Mouse (Mus musculus): Measurements from ENCODE around the gene Hspd1. TPM values are rescaled to one million over a fixed set of nuclear protein-coding genes. Genes with fewer than 3 reads are reported as not detected.

Hspd1 gene
- polyA plus RNA-seq, 1 experiment from 2014 or later = 256 TPM

DNA sequence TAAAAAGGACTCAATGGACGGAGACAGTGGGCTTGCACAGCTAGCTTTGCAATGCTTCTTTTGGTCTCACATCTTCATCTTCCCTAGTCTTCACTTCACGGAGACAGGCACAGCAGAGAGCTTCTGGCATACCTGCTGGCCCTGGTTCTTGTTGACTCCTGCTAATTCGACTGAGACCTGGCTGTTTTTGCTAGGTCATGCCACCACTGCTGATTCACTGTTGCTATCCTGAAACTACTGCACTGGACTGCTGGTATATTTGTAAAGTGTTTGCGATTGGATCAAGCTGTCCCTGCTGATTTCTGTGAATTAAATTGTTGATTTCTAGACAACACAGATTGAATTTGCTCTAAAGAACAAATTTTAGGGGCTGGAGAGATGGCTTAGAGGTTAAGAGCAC, 46.4 kb downstream of the Hspd1 start:
- no peak overlapping the region for H3K9ac ChIP-seq
- WGBS (ENCODE audit: insufficient replicate concordance) = 69% methylated on average over 4 of the region's 4 CpGs
- peak; percentile 56; the same call in 1 of the 2 replicates for ATAC-seq (ENCODE audit: insufficient read depth)
- H3K27ac ChIP-seq (replicated peaks) = no peak overlapping the region
- no peaks in the 10 kb centered on the region for H3K27me3 ChIP-seq
- H3K4me1 ChIP-seq (replicated peaks) = no peaks in the 10 kb centered on the region
- H3K36me3 ChIP-seq (replicated peaks) = no peaks in the 10 kb centered on the region
- 0 out of 2 replicates have a peak, but pooled peaks cover 2% of the 10 kb centered on the region for H3K9me3 ChIP-seq (replicated peaks)
- H3K4me2 ChIP-seq = no peak overlapping the region
- H3K4me3 ChIP-seq (replicated peaks) = no peak overlapping the region

DNA sequence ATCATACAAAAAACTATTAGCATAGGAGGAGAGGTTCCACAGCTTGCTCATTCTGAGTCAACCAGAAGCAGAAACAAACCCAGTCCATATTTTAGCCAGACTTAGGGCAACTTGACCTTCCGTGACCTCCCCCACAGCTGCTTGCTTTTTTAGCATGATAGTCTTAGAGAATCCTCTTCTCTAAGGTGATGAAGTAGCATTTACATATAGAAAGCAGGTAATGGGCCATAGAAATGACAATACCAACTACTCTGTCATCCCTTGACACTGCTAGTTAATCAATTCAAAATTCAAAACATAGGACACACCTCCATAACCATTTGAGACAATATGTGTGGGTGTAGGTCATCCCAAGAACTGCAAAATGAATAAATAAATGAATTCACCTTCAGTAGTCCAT, 48.1 kb downstream of the Hspd1 start:
- H3K27ac ChIP-seq (replicated peaks) = no peak overlapping the region
- no peak overlapping the region for H3K9ac ChIP-seq
- H3K27me3 ChIP-seq = no peaks in the 10 kb centered on the region
- 80% methylated on average over 1 of the region's 1 CpGs for WGBS (ENCODE audit: insufficient replicate concordance)
- H3K4me3 ChIP-seq (replicated peaks) = no peak overlapping the region
- no peaks in the 10 kb centered on the region for H3K4me1 ChIP-seq (replicated peaks)
- 0 out of 2 replicates have a peak, but pooled peaks cover 2% of the 10 kb centered on the region for H3K9me3 ChIP-seq (replicated peaks)
- no peaks in the 10 kb centered on the region for H3K36me3 ChIP-seq (replicated peaks)
- no peak overlapping the region for H3K4me2 ChIP-seq
- no peak for ATAC-seq (ENCODE audit: insufficient read depth)

DNA sequence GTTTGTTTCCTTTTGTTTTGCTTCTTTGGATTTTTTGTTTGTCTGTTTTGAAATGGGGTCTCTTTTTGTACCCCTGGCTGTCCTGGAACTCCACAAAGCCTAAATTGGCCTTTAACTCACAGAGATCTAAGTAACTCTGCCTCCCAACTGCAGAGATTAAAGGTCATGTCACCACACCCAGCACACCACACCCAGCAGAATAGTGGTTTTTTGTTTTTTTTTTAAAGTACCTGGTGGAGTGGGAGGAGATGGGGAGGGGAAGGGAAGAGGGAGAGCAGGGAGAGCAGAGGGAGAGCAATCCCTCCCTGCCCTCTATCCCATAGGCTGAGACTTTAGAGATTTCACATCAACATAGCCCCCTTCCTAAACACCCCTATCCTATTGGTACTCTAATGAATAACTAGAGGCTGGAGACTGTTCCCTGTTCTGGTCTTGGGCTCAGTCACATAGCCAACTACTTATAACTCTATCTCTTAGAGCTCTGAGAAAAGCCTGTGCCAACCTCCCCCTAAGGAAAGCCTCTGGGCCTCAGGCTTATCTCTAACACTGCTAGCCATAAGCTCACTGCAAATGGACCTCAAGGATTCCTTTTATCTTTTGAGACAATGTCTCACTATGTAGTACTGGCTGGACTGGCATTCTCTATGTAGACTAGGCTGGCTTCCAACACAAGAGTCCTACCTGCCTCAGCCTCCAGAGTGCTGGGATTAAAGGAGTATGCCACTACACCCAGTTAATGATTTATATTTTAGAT, 56.8 kb downstream of the Hspd1 start:
- H3K27me3 ChIP-seq = no peaks in the 10 kb centered on the region
- H3K4me1 ChIP-seq (replicated peaks) = peaks cover 45% of the 10 kb centered on the region
- H3K9ac ChIP-seq = no peak overlapping the region
- H3K4me3 ChIP-seq (replicated peaks) = no peak overlapping the region
- H3K4me2 ChIP-seq = no peak overlapping the region
- no peaks in the 10 kb centered on the region for H3K9me3 ChIP-seq (replicated peaks)
- ATAC-seq (ENCODE audit: insufficient read depth) = peak; percentile 8; the same call in 1 of the 2 replicates
- peak overlapping the region; percentile 15; the same call in 1 of the 2 replicates for H3K27ac ChIP-seq (replicated peaks)
- H3K36me3 ChIP-seq (replicated peaks) = no peaks in the 10 kb centered on the region

GRCm38 (mm10) chr1:55029446-55029845, 58.6 kb downstream of the Hspd1 start:
- Histone ChIP-seq H3K4me3 (replicated peaks) (peak overlapping the region; percentile 43), H3K9me3 (replicated peaks) (no peaks in the 10 kb centered on the region), H3K27me3 (no peaks in the 10 kb centered on the region), H3K36me3 (replicated peaks) (no peaks in the 10 kb centered on the region), H3K4me2 (peak overlapping the region; percentile 65), H3K27ac (replicated peaks) (peak overlapping the region; percentile 97), H3K9ac (no peak overlapping the region), H3K4me1 (replicated peaks) (peaks cover 58% of the 10 kb centered on the region)
- no peak for ATAC-seq (ENCODE audit: insufficient read depth)
- 38% methylated on average over 4 of the region's 4 CpGs for WGBS (ENCODE audit: insufficient replicate concordance)

- peak overlapping the region; percentile 97 for H3K27ac ChIP-seq (replicated peaks)
- H3K4me1 ChIP-seq (replicated peaks) = peaks cover 66% of the 10 kb centered on the region
- peak overlapping the region; percentile 43 for H3K4me3 ChIP-seq (replicated peaks)
- peak overlapping the region; percentile 65 for H3K4me2 ChIP-seq
- peaks cover 1% of the 10 kb centered on the region; the same call in 1 of the 2 replicates for H3K36me3 ChIP-seq (replicated peaks)
- 29% methylated on average over 11 of the region's 11 CpGs for WGBS (ENCODE audit: insufficient replicate concordance)
- no peak for ATAC-seq (ENCODE audit: insufficient read depth)
- peak overlapping the region; percentile 52; the same call in 1 of the 2 replicates for H3K9ac ChIP-seq
- H3K27me3 ChIP-seq = no peaks in the 10 kb centered on the region
- no peaks in the 10 kb centered on the region for H3K9me3 ChIP-seq (replicated peaks)
Measured at GRCm38 (mm10) chr1:55028512-55029249, 59.4 kb downstream of the Hspd1 start.

- WGBS (ENCODE audit: insufficient replicate concordance) = 79% methylated on average over 1 of the region's 1 CpGs
- Histone ChIP-seq H3K9me3 (replicated peaks) (no peaks in the 10 kb centered on the region), H3K36me3 (replicated peaks) (peaks cover 5% of the 10 kb centered on the region; the same call in 1 of the 2 replicates), H3K4me2 (peak overlapping the region; percentile 73), H3K4me3 (replicated peaks) (peak overlapping the region; percentile 81), H3K4me1 (replicated peaks) (peaks cover 73% of the 10 kb centered on the region), H3K9ac (peak overlapping the region; percentile 66), H3K27ac (replicated peaks) (peak overlapping the region; percentile 97), H3K27me3 (no peaks in the 10 kb centered on the region)
- ATAC-seq (ENCODE audit: insufficient read depth) = no peak
Measured at GRCm38 (mm10) chr1:55027966-55028365, 60.1 kb downstream of the Hspd1 start.

Other genes starting within 250 kb of the Hspd1 start
- 3.7 and 4.7 TPM in 2 replicates for gene Ankrd44, start 161.9 kb downstream of the Hspd1 start, polyA plus RNA-seq (2015; fragmentation: Nextera tagmentation; extraction: Ambion mirVana)
- gene Sf3b1, start 60.8 kb downstream of the Hspd1 start, polyA plus RNA-seq (2015; fragmentation: Nextera tagmentation; extraction: Ambion mirVana) = 112 and 130 TPM in 2 replicates
- gene Coq10b, start 35.5 kb downstream of the Hspd1 start, polyA plus RNA-seq (2015; fragmentation: Nextera tagmentation; extraction: Ambion mirVana) = 13.0 and 13.3 TPM in 2 replicates
- gene Hspe1, start 111 bp downstream of the Hspd1 start, polyA plus RNA-seq (2015; fragmentation: Nextera tagmentation; extraction: Ambion mirVana) = 233 and 311 TPM in 2 replicates
- gene Mob4, start 43.0 kb upstream of the Hspd1 start, polyA plus RNA-seq (2015; fragmentation: Nextera tagmentation; extraction: Ambion mirVana) = 37.6 and 38.2 TPM in 2 replicates
- gene Rftn2, start 138.5 kb upstream of the Hspd1 start, polyA plus RNA-seq (2015; fragmentation: Nextera tagmentation; extraction: Ambion mirVana) = 0.58 and 0.67 TPM in 2 replicates
- gene Mars2, start 148.9 kb upstream of the Hspd1 start, polyA plus RNA-seq (2015; fragmentation: Nextera tagmentation; extraction: Ambion mirVana) = 1.5 and 1.8 TPM in 2 replicates

All from liver, embryonic 15.5 days (tissue).